7 mouse cellular contexts compared by ENCODE assay signal in the genomic region with DNA sequence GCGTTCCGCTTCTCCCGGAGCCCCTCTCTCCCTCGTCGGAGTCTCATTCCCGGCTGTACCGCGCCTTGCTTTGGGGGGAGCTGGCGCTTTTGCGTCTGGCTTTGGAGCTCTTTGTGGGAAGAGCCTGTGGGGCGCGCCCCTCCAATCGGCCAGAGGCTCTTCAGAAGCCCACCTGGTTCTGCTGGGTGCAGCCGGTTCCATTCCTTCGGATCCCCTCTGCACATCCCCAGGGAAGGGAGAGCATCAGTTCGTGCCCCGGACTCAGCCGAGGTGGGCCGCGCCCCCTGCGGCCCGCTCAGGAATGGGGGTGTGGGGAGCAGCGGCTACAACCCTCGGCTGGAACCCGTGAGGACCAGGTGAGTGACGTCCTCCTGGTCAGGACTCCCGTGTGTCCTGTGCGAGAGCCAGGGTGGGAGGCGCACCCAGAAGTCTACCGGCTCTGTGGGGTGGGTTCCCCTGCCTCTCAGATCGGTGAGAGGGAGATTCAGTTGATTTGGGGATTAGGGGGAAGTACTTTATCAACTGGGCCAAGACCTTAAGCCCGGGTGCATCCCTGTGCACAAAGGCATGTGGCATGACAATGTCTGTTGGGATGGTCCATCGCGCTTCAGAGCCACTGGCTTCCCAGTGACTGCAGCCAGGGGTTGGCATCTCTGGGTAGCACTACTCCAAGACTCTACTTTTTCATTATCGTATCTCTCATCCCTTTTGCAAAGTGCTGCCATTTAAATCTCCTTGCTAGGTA. TPM values are rescaled to one million over a fixed set of nuclear protein-coding genes. Genes with fewer than 3 reads are reported as not detected.
DNase-seq lines count a peak whose midpoint lies in the region; ATAC-seq and TF ChIP-seq lines count a peak whose summit lies in the region.

No protein-coding gene starts in this region.

- no peaks in the 10 kb centered on the region for H3K36me3 ChIP-seq in liver, embryonic 15.5 days (replicated peaks)

- peak overlapping the region; percentile 40 for H3K27ac ChIP-seq in left cerebral cortex, adult 2 months
- no peak overlapping the region for H3K27ac ChIP-seq in brown adipose tissue, adult 24 weeks (replicated peaks; ENCODE audit: low read depth, low read length)
- H3K27ac ChIP-seq in liver, embryonic 15.5 days (replicated peaks): no peak overlapping the region

- intact Hi-C loops in left cerebral cortex, adult 2 months (cut with DNase I): no loop called here
- intact Hi-C loops in left cerebral cortex, postnatal 14 days (cut with DNase I): no loop called here

- H3K4me1 ChIP-seq in brown adipose tissue, adult 24 weeks (ENCODE audit: control insufficient read depth, insufficient read depth, insufficient read length, low read length): 0 out of 2 replicates have a peak, but pooled peaks cover 3% of the 10 kb centered on the region
- H3K4me1 ChIP-seq in liver, embryonic 15.5 days (replicated peaks): peaks cover 8% of the 10 kb centered on the region; the same call in 1 of the 2 replicates

- no peak for TF ChIP-seq CTCF in left cerebral cortex, adult 2 months (IDR thresholded peaks at IDR 0.05)

- H3K9ac ChIP-seq in liver, embryonic 15.5 days: no peak overlapping the region

- peak; percentile 34 for ATAC-seq in granulocyte monocyte progenitor cell, adult 5-6 weeks (replicated peaks; ENCODE audit: poor library complexity, severe bottlenecking)
- ATAC-seq in liver, embryonic 15.5 days (ENCODE audit: insufficient read depth): no peak

- peaks cover 54% of the 10 kb centered on the region for H3K27me3 ChIP-seq in liver, embryonic 15.5 days

- 2% methylated on average over 35 of the region's 35 CpGs for WGBS in liver, embryonic 15.5 days (ENCODE audit: insufficient replicate concordance)

- H3K4me2 ChIP-seq in liver, embryonic 15.5 days: peak overlapping the region; percentile 73

- DNase-seq in left cerebral cortex, adult 2 months (ENCODE audit: extremely low spot score in 1 of 2, low spot score in 2 of 2): no peak
- no peak for DNase-seq in left cerebral cortex, postnatal 14 days (ENCODE audit: low spot score in 2 of 2)
- peak; percentile 48 for DNase-seq in testis, postnatal 10 days (ENCODE audit: low spot score)
- DNase-seq in frontal cortex, postnatal 10 days (ENCODE audit: low spot score in 2 of 2): no peak

- no peaks in the 10 kb centered on the region for H3K9me3 ChIP-seq in liver, embryonic 15.5 days (replicated peaks)

- peak overlapping the region; percentile 75 for H3K4me3 ChIP-seq in left cerebral cortex, adult 2 months
- H3K4me3 ChIP-seq in brown adipose tissue, adult 24 weeks (ENCODE audit: insufficient read depth, low read depth, low read length): peak overlapping the region; percentile 60
- H3K4me3 ChIP-seq in liver, embryonic 15.5 days (replicated peaks): peak overlapping the region; percentile 54

RNA-seq across cellular contexts. Expression of a gene that starts 13.2 kb away (rescaled TPM):
- 10 to 100 TPM in 1 of 2 experiments, 1 to 10 TPM in 1; 9.9 to 10.3 TPM for total RNA-seq in left cerebral cortex, adult 2 months (2021)
- 10 to 100 TPM in 1 of 2 experiments, 1 to 10 TPM in 1; 6.4 to 10.2 TPM for total RNA-seq in left cerebral cortex, postnatal 14 days (2021)
- polyA plus RNA-seq in brown adipose tissue, adult 24 weeks (2012; ENCODE audit: insufficient read depth, insufficient read length, missing spikeins): 0.67 TPM in 1 of 2 replicates, not detected in the other
- total RNA-seq in granulocyte monocyte progenitor cell, adult 5-6 weeks (2014; fragmentation: Nextera tagmentation): 0.17 and 0.21 TPM in 2 replicates
- 0.05 and 0.60 TPM in 2 replicates for total RNA-seq in granulocyte monocyte progenitor cell, adult 5-6 weeks (2017)
- 0.05 TPM in 2 replicates for polyA plus RNA-seq in liver, embryonic 15.5 days (2015; fragmentation: Nextera tagmentation; extraction: Ambion mirVana)

RNA-seq across cellular contexts. Expression of a gene that starts 45.6 kb away (rescaled TPM):
- 10 to 100 TPM; 63.1 to 69.7 TPM for total RNA-seq in left cerebral cortex, adult 2 months (2021)
- 10 to 100 TPM; 65.1 to 67.6 TPM for total RNA-seq in left cerebral cortex, postnatal 14 days (2021)
- polyA plus RNA-seq in brown adipose tissue, adult 24 weeks (2012; ENCODE audit: insufficient read depth, insufficient read length, missing spikeins): 41.1 and 41.5 TPM in 2 replicates
- 18.6 and 36.5 TPM in 2 replicates for total RNA-seq in granulocyte monocyte progenitor cell, adult 5-6 weeks (2014; fragmentation: Nextera tagmentation)
- 58.2 and 107 TPM in 2 replicates for total RNA-seq in granulocyte monocyte progenitor cell, adult 5-6 weeks (2017)
- 36.5 and 38.1 TPM in 2 replicates for polyA plus RNA-seq in liver, embryonic 15.5 days (2015; fragmentation: Nextera tagmentation; extraction: Ambion mirVana)

Comparison
In these comparisons a context has a peak if more than half of its experiments do, and no peak if none do; other contexts are left out.
1. RNA of a gene that starts 13.2 kb away (total RNA-seq): 9.9 to 10.3 TPM in left cerebral cortex, adult 2 months and 6.4 to 10.2 TPM in left cerebral cortex, postnatal 14 days; 0.05 to 0.60 TPM in granulocyte monocyte progenitor cell, adult 5-6 weeks; every median in the first group is over 4 times any median in the second.
2. Peak in every context shown above with its lines, with median percentiles within 50 percentile points of each other: H3K4me3 ChIP-seq.